16 mouse cellular contexts compared by ENCODE assay signal in genomic region chr8:86192262-86192661, GRCm38 (mm10).
"Had no signal": no experiment of that assay in that cellular context is flagged by ENCODE, and none has a peak within 500 bp of the region (broad histone marks: within the 10 kb centered on the region; RNA-seq: fewer than 3 reads in every experiment).

No protein-coding gene starts in this region.

- H3K9ac ChIP-seq: liver, embryonic 13.5 days; midbrain, embryonic 12.5 days; midbrain, embryonic 15.5 days; neural tube, embryonic 12.5 days; neural tube, embryonic 15.5 days had no signal

- H3K27me3 ChIP-seq: liver, embryonic 13.5 days; midbrain, embryonic 12.5 days; midbrain, embryonic 15.5 days; neural tube, embryonic 12.5 days; neural tube, embryonic 15.5 days had no signal

- H3K27ac ChIP-seq: liver, embryonic 13.5 days; macrophage; midbrain, embryonic 12.5 days; midbrain, embryonic 15.5 days; neural tube, embryonic 12.5 days; neural tube, embryonic 15.5 days had no signal

- H3K36me3 ChIP-seq: liver, embryonic 13.5 days; midbrain, embryonic 12.5 days; midbrain, embryonic 15.5 days; neural tube, embryonic 12.5 days; neural tube, embryonic 15.5 days had no signal

- H3K4me2 ChIP-seq: liver, embryonic 13.5 days; midbrain, embryonic 12.5 days; midbrain, embryonic 15.5 days; neural tube, embryonic 12.5 days; neural tube, embryonic 15.5 days had no signal

- DNase-seq: kidney, adult 9 months; kidney, postnatal 14 days; kidney, postnatal 4 days; liver, embryonic 13.5 days; lung, adult 2 months; lung, postnatal 14 days; right cerebral cortex, adult 18-20 months; right cerebral cortex, postnatal 14 days; thymus, adult 2 months; thymus, postnatal 14 days; thymus, postnatal 4 days had no signal

- H3K4me3 ChIP-seq: liver, embryonic 13.5 days; midbrain, embryonic 12.5 days; midbrain, embryonic 15.5 days; neural tube, embryonic 12.5 days; neural tube, embryonic 15.5 days had no signal

- H3K4me1 ChIP-seq: liver, embryonic 13.5 days; midbrain, embryonic 12.5 days; midbrain, embryonic 15.5 days; neural tube, embryonic 12.5 days; neural tube, embryonic 15.5 days had no signal

- H3K9me3 ChIP-seq: liver, embryonic 13.5 days; midbrain, embryonic 12.5 days; midbrain, embryonic 15.5 days; neural tube, embryonic 12.5 days; neural tube, embryonic 15.5 days had no signal

- ATAC-seq: midbrain, embryonic 15.5 days had no signal
